Mouse (Mus musculus): ENCODE results near the gene Mrpl10. TPM values are rescaled to one million over a fixed set of nuclear protein-coding genes. Genes with fewer than 3 reads are reported as not detected.
A peak's percentile ranks its signal among the peaks of the same experiment; 100 is the strongest.

The Mrpl10 gene
- polyA plus RNA-seq, 1 experiment from 2014 or later: 98.5 TPM

DNA sequence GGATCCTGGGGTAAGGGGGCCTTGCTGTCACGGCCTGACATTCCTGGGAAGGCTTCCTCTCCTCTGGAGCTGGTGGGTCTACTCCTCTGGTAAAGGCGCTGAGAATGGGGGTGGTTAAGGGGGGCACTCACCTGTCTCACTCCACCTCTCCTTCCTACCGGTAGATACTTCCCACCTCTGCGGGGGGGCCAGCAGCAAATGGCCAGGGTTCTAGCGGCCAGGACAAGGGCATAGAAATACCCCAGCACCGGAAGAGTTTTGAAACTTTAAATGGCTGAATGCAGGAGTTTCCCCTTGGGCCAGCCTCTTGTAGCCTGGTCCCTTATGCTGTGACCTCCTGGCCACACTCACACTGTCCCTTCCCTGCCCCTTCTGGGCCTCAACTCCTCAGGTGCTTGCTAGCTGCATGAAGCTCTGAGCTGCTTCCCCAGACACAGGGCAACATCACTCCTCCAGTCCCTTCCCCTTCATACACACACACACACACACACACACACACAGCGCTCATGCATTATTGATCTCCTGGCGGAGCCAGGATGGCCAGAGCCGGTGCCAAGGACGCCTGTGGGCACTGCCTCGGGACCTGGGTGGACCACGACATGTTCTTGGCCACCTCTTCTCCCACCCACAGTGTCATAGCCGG, 9.7 kb downstream of the Mrpl10 start:
- ATAC-seq (replicated peaks; ENCODE audit: low FRiP score, low TSS enrichment, low read depth) (no peak; the same call in 1 of the 2 replicates), DNase-seq (ENCODE audit: low spot score) (no peak)
- H3K4me1 ChIP-seq (replicated peaks; ENCODE audit: control insufficient read depth, insufficient read depth, low read length): peaks cover 16% of the 10 kb centered on the region
- peak overlapping the region; percentile 72 for H3K4me3 ChIP-seq (ENCODE audit: low read depth, low read length)
- 23% methylated on average over 13 of the region's 13 CpGs for WGBS
- no peaks in the 10 kb centered on the region for H3K27me3 ChIP-seq (replicated peaks; ENCODE audit: control insufficient read depth, insufficient read depth, low read length)
- H3K9ac ChIP-seq (ENCODE audit: low read length): peak overlapping the region; percentile 76
- H3K4me2 ChIP-seq (ENCODE audit: low read length): peak overlapping the region; percentile 92
- peaks cover 42% of the 10 kb centered on the region for H3K36me3 ChIP-seq (ENCODE audit: control insufficient read depth, insufficient read depth, low read length)
- H3K27ac ChIP-seq (ENCODE audit: low read depth): peak overlapping the region; percentile 24; the same call in 1 of the 2 replicates
- no peaks in the 10 kb centered on the region for H3K9me3 ChIP-seq (ENCODE audit: control insufficient read depth, low read length)

- peaks cover 16% of the 10 kb centered on the region for H3K4me1 ChIP-seq (replicated peaks; ENCODE audit: control insufficient read depth, insufficient read depth, low read length)
- ATAC-seq (replicated peaks; ENCODE audit: low FRiP score, low TSS enrichment, low read depth) (peak; percentile 34), DNase-seq (ENCODE audit: low spot score) (peak; percentile 61)
- H3K9ac ChIP-seq (ENCODE audit: low read length): no peak overlapping the region
- no peaks in the 10 kb centered on the region for H3K27me3 ChIP-seq (replicated peaks; ENCODE audit: control insufficient read depth, insufficient read depth, low read length)
- peak overlapping the region; percentile 92 for H3K4me2 ChIP-seq (ENCODE audit: low read length)
- peaks cover 41% of the 10 kb centered on the region for H3K36me3 ChIP-seq (ENCODE audit: control insufficient read depth, insufficient read depth, low read length)
- 22% methylated on average over 11 of the region's 11 CpGs for WGBS
- H3K4me3 ChIP-seq (ENCODE audit: low read depth, low read length): no peak overlapping the region
- no peaks in the 10 kb centered on the region for H3K9me3 ChIP-seq (ENCODE audit: control insufficient read depth, low read length)
- no peak overlapping the region for H3K27ac ChIP-seq (ENCODE audit: low read depth)
These were observed 10.9 kb downstream of the Mrpl10 start for GRCm38 (mm10) chr11:97052219-97052646.

DNA sequence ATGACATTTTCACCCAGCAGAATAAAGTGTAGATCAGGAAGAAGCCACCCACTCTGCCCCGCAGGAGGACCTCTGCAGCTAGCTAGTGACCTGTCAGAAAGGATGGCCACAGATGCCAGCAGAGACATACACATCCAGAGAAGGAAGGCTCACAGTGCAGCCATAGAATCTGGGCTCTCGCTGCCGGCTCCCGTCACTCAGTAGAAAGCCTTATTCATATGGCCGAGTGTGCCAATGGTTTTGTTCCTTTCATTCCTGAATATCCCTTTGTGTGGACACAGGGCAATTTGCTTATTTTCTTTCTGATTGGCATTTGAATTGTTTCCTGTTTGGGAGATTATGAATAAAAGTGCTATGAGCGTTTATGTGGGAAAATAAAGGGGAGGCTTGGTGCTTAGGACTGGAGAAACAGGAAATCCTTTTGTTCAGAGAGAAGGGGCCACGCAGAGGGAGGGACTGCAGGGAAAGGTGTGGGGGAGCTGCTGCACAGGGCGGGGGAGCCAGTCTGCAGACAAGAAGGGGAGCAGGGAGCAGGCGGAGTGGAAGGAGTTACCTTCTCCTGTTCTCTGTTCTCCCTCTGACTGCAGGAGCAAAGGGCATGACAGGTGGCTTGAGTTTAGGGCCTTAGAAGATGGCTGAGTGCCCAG, 22.0 kb downstream of the Mrpl10 start:
- no peak for ATAC-seq (replicated peaks; ENCODE audit: low FRiP score, low TSS enrichment, low read depth)
- peaks cover 34% of the 10 kb centered on the region for H3K36me3 ChIP-seq (ENCODE audit: control insufficient read depth, insufficient read depth, low read length)

DNA sequence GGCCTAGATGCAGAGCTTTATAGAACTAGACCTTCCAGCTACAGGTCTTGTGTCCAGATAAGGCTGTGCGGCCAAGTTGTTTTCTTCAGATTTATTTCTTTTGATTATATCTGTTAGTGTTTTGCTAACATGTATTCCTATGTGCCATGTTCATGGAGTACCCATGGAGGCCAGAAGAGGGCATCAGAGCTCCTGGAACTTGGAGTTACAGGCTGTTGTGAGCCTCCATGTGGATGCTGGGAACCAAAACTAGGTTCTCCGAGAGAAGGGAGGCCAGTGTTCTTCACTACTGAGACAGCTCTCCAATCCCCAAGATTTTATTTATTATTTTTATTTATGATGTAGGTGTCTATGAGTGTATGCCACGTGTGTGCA, 22.5 kb downstream of the Mrpl10 start:
- ATAC-seq (replicated peaks; ENCODE audit: low FRiP score, low TSS enrichment, low read depth): no peak
- Histone ChIP-seq H3K4me3 (ENCODE audit: low read depth, low read length) (no peak overlapping the region), H3K9ac (ENCODE audit: low read length) (no peak overlapping the region), H3K27ac (ENCODE audit: low read depth) (no peak overlapping the region), H3K4me2 (ENCODE audit: low read length) (no peak overlapping the region), H3K9me3 (ENCODE audit: control insufficient read depth, low read length) (no peaks in the 10 kb centered on the region), H3K36me3 (ENCODE audit: control insufficient read depth, insufficient read depth, low read length) (peaks cover 34% of the 10 kb centered on the region), H3K4me1 (replicated peaks; ENCODE audit: control insufficient read depth, insufficient read depth, low read length) (no peaks in the 10 kb centered on the region), H3K27me3 (replicated peaks; ENCODE audit: control insufficient read depth, insufficient read depth, low read length) (no peaks in the 10 kb centered on the region)
- DNase-seq (ENCODE audit: low spot score): no peak
- WGBS: 90% methylated on average over 3 of the region's 3 CpGs

More for the DNA sequence above, 22.0 kb downstream of the Mrpl10 start:
- DNase-seq (ENCODE audit: low spot score): no peak
- H3K4me1 ChIP-seq (replicated peaks; ENCODE audit: control insufficient read depth, insufficient read depth, low read length): no peaks in the 10 kb centered on the region
- no peak overlapping the region for H3K9ac ChIP-seq (ENCODE audit: low read length)
- no peak overlapping the region for H3K4me2 ChIP-seq (ENCODE audit: low read length)
- H3K9me3 ChIP-seq (ENCODE audit: control insufficient read depth, low read length): no peaks in the 10 kb centered on the region
- no peak overlapping the region for H3K4me3 ChIP-seq (ENCODE audit: low read depth, low read length)
- H3K27me3 ChIP-seq (replicated peaks; ENCODE audit: control insufficient read depth, insufficient read depth, low read length): no peaks in the 10 kb centered on the region
- WGBS: 54% methylated on average over 9 of the region's 9 CpGs
- H3K27ac ChIP-seq (ENCODE audit: low read depth): no peak overlapping the region; the same call in 1 of the 2 replicates

DNA sequence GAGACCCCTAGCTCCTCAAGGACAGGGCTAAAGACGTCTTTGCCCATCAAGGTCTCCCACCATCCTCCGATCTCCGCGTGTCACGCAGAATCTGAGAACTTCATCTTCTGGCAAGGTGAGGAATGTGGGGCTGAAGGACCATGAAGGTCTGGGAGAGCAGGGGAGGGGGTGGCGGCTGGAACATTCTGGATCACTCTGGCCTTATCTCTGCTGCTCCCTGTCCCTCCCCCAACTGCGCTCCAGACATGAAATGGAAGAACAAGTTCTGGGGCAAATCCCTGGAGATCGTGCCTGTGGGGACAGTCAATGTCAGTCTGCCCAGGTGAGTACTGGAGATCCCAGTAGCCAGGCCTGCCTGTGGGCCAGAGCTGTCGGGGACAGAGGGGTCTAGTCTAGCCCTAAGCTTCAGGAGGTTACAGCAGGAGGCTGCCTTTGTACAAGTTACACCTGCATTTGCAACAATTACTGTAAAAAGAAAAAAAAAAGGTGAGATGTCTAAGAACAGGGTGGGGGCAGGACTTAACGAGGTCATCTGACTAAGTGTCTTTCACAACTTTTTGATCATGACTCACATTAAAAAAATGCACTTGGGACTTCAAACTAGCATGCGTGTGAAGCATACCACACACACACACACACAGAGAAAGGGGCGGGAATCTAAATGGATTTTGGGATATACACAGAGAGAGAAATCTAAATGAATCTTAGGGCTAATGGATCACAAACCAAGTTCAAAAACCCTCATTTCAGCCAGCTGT, 24.4 kb downstream of the Mrpl10 start:
- H3K4me2 ChIP-seq (ENCODE audit: low read length): no peak overlapping the region
- ATAC-seq (replicated peaks; ENCODE audit: low FRiP score, low TSS enrichment, low read depth) (no peak), DNase-seq (ENCODE audit: low spot score) (no peak)
- no peaks in the 10 kb centered on the region for H3K9me3 ChIP-seq (ENCODE audit: control insufficient read depth, low read length)
- peaks cover 22% of the 10 kb centered on the region for H3K36me3 ChIP-seq (ENCODE audit: control insufficient read depth, insufficient read depth, low read length)
- no peak overlapping the region for H3K4me3 ChIP-seq (ENCODE audit: low read depth, low read length)
- 81% methylated on average over 12 of the region's 12 CpGs for WGBS
- H3K4me1 ChIP-seq (replicated peaks; ENCODE audit: control insufficient read depth, insufficient read depth, low read length): no peaks in the 10 kb centered on the region
- H3K9ac ChIP-seq (ENCODE audit: low read length): no peak overlapping the region
- H3K27me3 ChIP-seq (replicated peaks; ENCODE audit: control insufficient read depth, insufficient read depth, low read length): no peaks in the 10 kb centered on the region
- no peak overlapping the region for H3K27ac ChIP-seq (ENCODE audit: low read depth)

GRCm38 (mm10) chr11:97066656-97067360, 25.4 kb downstream of the Mrpl10 start:
- Histone ChIP-seq H3K9me3 (ENCODE audit: control insufficient read depth, low read length) (no peaks in the 10 kb centered on the region), H3K4me2 (ENCODE audit: low read length) (no peak overlapping the region), H3K27me3 (replicated peaks; ENCODE audit: control insufficient read depth, insufficient read depth, low read length) (no peaks in the 10 kb centered on the region), H3K4me1 (replicated peaks; ENCODE audit: control insufficient read depth, insufficient read depth, low read length) (no peaks in the 10 kb centered on the region), H3K9ac (ENCODE audit: low read length) (no peak overlapping the region), H3K4me3 (ENCODE audit: low read depth, low read length) (no peak overlapping the region), H3K36me3 (ENCODE audit: control insufficient read depth, insufficient read depth, low read length) (peaks cover 14% of the 10 kb centered on the region; the same call in 1 of the 2 replicates), H3K27ac (ENCODE audit: low read depth) (no peak overlapping the region)
- ATAC-seq (replicated peaks; ENCODE audit: low FRiP score, low TSS enrichment, low read depth): 0 out of 2 replicates have a peak, but pooled peaks have one; percentile 37
- DNase-seq (ENCODE audit: low spot score): no peak
- WGBS: 54% methylated on average over 22 of the region's 22 CpGs

GRCm38 (mm10) chr11:97069333-97069732, 28.0 kb downstream of the Mrpl10 start:
- WGBS: 41% methylated on average over 1 of the region's 1 CpGs
- no peak for ATAC-seq (replicated peaks; ENCODE audit: low FRiP score, low TSS enrichment, low read depth)
- Histone ChIP-seq H3K9me3 (ENCODE audit: control insufficient read depth, low read length) (no peaks in the 10 kb centered on the region), H3K4me3 (ENCODE audit: low read depth, low read length) (no peak overlapping the region), H3K27ac (ENCODE audit: low read depth) (no peak overlapping the region), H3K27me3 (replicated peaks; ENCODE audit: control insufficient read depth, insufficient read depth, low read length) (no peaks in the 10 kb centered on the region), H3K4me2 (ENCODE audit: low read length) (no peak overlapping the region), H3K4me1 (replicated peaks; ENCODE audit: control insufficient read depth, insufficient read depth, low read length) (no peaks in the 10 kb centered on the region), H3K9ac (ENCODE audit: low read length) (no peak overlapping the region), H3K36me3 (ENCODE audit: control insufficient read depth, insufficient read depth, low read length) (peaks cover 14% of the 10 kb centered on the region; the same call in 1 of the 2 replicates)
- DNase-seq (ENCODE audit: low spot score): no peak

- no peak for ATAC-seq (replicated peaks; ENCODE audit: low FRiP score, low TSS enrichment, low read depth)
- no peaks in the 10 kb centered on the region for H3K27me3 ChIP-seq (replicated peaks; ENCODE audit: control insufficient read depth, insufficient read depth, low read length)
- H3K4me2 ChIP-seq (ENCODE audit: low read length): no peak overlapping the region
- H3K36me3 ChIP-seq (ENCODE audit: control insufficient read depth, insufficient read depth, low read length): peaks cover 14% of the 10 kb centered on the region; the same call in 1 of the 2 replicates
- no peaks in the 10 kb centered on the region for H3K9me3 ChIP-seq (ENCODE audit: control insufficient read depth, low read length)
- no peak overlapping the region for H3K9ac ChIP-seq (ENCODE audit: low read length)
- DNase-seq (ENCODE audit: low spot score): no peak
- no peaks in the 10 kb centered on the region for H3K4me1 ChIP-seq (replicated peaks; ENCODE audit: control insufficient read depth, insufficient read depth, low read length)
- 66% methylated on average over 2 of the region's 2 CpGs for WGBS
- H3K27ac ChIP-seq (ENCODE audit: low read depth): no peak overlapping the region
- no peak overlapping the region for H3K4me3 ChIP-seq (ENCODE audit: low read depth, low read length)
These were observed 28.4 kb downstream of the Mrpl10 start for GRCm38 (mm10) chr11:97069770-97070169.
